Mouse (Mus musculus): ENCODE measurements at regions not wholly inside any gene's neighbourhood (a gene's known extent, or its start where the extent isn't known, plus 50 kb on each side); places are given as distances from the start of the nearest gene placed in this dataset.

GRCm38 (mm10) chr3:146337429-146337828, 67.0 kb upstream of the Ssx2ip start:
- no peak for DNase-seq (ENCODE audit: low spot score in 2 of 2)

GRCm38 (mm10) chr3:146337861-146338281, 66.6 kb upstream of the Ssx2ip start:
- DNase-seq (ENCODE audit: low spot score in 2 of 2) = no peak

- DNase-seq (ENCODE audit: low spot score in 2 of 2) = no peak
Observed at GRCm38 (mm10) chr3:146338445-146338844, 66.0 kb upstream of the Ssx2ip start.

- no peak for DNase-seq (ENCODE audit: low spot score in 2 of 2)
Observed at GRCm38 (mm10) chr3:146340316-146341055, 64.0 kb upstream of the Ssx2ip start.

- no peak for DNase-seq (ENCODE audit: low spot score in 2 of 2)
Observed at GRCm38 (mm10) chr3:146341652-146342340, 62.6 kb upstream of the Ssx2ip start.

DNA sequence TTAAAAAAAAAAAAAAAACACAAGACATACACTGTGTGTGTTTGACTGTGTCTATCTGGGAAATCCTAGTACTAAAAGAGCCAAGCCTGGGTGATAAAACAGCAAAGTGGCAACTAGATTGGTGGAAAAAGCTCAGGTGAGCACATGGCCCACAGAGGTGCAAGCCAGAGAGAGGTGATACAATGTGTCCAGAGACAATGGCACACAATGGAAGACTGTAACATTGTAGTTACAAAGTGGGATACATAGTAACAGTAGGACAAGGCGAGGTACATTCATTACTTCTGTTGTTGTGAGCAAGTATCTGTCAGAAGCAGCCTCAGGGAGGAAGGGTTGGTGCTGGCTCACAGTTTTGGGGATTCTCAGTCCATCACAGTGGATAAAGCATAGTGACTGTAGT, 61.7 kb upstream of the Ssx2ip start:
- DNase-seq (ENCODE audit: low spot score in 2 of 2) = no peak

DNA sequence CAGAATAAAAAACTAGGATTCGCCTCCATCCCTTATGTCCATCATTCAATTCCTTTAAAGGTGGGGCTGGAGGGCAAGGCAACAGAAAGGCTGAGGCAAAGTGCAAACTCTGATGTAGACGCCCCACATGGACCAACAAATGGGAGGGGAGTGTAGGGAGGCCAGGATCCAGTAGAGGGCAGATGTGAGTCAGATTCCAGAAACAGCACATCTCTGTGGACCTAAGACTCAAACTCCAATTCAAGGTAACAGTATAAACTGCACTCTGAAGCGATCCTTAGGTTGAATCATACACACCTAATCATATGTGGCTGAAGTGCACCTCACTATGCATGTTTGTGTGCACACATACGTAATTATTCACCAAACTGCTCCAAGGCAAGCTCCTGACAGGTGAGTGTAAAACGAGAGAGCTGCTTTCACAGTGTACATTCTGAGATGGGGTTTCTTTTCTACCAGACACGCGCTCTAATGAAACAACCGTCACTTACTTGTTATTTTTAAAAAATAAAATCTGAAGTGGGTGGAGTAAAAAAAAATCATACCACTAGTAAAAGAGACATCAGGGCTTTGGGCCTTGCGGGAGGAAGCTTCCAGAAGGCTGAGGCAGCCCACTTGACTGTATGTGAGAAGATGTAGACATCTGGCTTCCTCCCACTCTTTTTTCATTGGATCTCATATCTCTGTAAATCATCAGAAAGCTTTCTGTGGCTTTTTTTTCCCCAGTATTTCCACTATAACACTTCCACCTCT, 60.6 kb upstream of the Ssx2ip start:
- peak in 1 of 2 experiments; percentile 52 for DNase-seq (ENCODE audit: low spot score in 2 of 2)

GRCm38 (mm10) chr3:146344402-146345025, 59.9 kb upstream of the Ssx2ip start:
- DNase-seq (ENCODE audit: low spot score in 2 of 2) = no peak

- peak in 1 of 2 experiments; percentile 58 for DNase-seq (ENCODE audit: low spot score in 2 of 2)
Observed at GRCm38 (mm10) chr3:146345308-146345780, 59.1 kb upstream of the Ssx2ip start.

DNA sequence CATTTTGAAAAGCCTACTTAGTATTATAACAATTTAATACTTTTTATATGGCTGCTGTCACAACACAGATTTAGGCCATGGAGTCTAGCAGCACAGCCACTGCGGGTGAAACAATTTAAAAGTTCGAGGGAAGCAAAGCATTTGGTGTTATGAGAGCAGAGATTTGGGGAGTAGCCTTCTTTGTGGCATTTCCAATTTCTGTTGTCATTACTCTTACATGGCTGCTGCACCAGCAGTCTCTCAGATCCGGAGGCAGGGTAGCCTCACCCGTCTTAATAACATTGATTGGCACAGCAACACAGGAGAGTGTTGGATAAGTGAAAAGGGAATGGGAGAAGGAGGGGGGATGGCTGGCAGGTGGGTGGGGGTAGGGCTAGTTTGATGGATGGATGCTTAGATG, 58.5 kb upstream of the Ssx2ip start:
- no peak for DNase-seq (ENCODE audit: low spot score in 2 of 2)

DNA sequence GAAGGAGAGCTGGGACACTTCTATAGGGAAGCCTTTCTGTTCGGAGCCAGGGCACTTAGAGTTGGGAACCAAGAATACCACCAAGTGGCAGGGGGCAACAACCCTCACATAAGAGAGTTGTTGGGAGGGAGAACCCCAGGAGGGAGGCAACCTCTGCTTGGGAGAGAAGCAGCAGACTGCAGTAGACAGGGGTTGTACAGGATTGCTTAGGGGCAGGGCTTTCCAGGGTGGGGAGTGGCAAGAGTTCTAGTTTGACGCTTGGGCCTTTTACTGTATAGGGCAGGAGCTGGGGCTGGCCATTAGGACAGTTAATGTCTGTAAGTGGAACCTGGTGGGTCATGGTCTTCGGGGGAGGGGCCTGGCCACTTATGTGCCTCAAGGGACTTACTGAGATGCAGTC, 57.1 kb upstream of the Ssx2ip start:
- no peak for DNase-seq (ENCODE audit: low spot score in 2 of 2)

DNA sequence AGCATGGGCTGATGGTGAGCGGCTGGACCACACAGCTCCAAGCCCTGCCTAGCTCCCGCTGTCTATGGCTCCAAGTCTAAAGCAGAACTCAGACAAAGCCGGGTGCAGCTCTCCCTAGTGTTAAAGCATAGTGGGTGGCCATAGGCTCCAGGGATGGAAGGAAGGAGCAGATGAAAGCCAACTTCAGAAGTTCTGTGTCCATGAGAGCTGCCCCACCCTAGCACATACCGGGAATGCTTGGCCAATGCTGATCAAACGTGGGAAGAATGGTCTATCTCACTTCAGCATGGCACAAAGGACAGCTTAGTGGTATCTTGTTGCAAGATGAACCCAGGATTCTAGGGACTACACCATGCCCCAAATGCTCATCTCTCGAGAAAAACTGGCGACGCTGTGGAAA, 55.5 kb upstream of the Ssx2ip start:
- no peak for DNase-seq (ENCODE audit: low spot score in 2 of 2)

GRCm38 (mm10) chr3:146349393-146349792, 55.0 kb upstream of the Ssx2ip start:
- no peak for DNase-seq (ENCODE audit: low spot score in 2 of 2)

DNA sequence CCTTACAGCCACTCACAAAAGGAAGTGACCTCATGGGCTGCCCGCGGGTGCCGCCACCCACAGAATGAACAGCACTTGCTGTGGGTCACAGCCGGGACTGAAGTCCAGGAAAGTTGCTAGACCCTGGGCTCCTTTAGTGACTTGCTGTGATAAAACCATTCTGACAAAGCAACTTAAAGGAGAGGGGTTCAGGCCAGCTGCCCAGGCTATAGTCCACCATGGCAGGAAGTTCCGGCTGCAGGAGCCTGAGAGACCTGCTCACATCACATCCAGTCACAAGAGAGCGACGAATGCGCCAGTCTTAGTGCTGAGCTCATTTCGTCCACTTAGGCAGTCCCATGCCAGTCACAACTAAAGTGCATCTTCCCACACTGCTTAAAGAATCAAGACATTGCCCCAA, 54.3 kb upstream of the Ssx2ip start:
- DNase-seq (ENCODE audit: low spot score in 2 of 2) = no peak

- no peak for DNase-seq (ENCODE audit: low spot score in 2 of 2)
Observed at GRCm38 (mm10) chr3:146351468-146351867, 53.0 kb upstream of the Ssx2ip start.

DNA sequence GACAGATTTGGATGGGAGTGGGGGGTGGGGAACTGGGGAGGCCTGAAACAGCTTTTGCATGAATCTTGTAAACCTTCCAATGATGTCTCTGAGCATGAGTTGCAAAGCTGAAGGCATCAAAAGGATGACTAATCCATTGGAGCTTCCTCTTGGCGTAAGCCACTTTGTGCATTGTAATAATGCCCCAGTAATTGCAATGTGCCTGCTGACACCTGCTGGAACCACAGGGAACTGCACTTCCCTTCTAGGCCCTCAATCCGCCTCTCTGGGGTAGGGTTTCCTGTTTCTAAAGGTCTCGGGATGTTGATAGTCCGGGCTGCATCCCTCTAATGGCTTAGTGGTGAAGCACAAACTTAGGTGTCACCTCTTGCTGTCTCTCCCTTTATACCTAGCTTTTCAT, 52.3 kb upstream of the Ssx2ip start:
- DNase-seq (ENCODE audit: low spot score in 2 of 2) = peak in 1 of 2 experiments; percentile 26

DNA sequence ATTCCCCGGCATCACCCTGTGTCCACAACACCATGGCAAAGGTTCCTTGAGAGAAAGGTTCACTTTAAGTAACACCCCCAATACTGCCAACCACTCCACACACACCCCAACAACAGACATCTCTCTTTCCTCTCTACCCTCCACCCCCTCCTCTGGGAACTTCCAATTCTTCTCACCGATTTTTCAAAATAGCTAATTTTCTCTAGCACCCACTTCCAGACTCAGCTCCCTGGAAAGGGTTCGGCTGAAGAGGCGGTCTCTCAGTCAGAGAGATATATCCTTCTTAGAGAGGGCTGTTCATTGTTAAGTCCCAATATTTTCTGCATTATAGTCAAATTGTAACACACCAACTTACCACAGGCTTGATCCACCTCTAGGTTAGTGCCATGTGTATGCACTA, 50.5 kb upstream of the Ssx2ip start:
- DNase-seq (ENCODE audit: low spot score in 2 of 2) = no peak
